Mouse (Mus musculus) embryonic fibroblast, embryonic 13.5 days (primary cell): ENCODE measurements around the gene Dcaf10. TPM values are rescaled to one million over a fixed set of nuclear protein-coding genes. Genes with fewer than 3 reads are reported as not detected.

Source experiments
- H3K27ac ChIP-seq: 2 replicates; pipeline ENCODE4 v1.5.1; 2012; ENCODE audit warnings: low read length, control low read depth, inconsistent platforms; ENCODE audit not compliant: insufficient read depth
- H3K4me1 ChIP-seq: 2 replicates; pipeline ENCODE4 v1.6.1; 2011; ENCODE audit warnings: low read length; ENCODE audit not compliant: control insufficient read depth, insufficient read depth
- H3K4me3 ChIP-seq: 2 replicates; pipeline ENCODE4 v1.5.1; 2011; ENCODE audit warnings: mild to moderate bottlenecking, control low read depth, low read length; ENCODE audit not compliant: insufficient read depth
- CTCF ChIP-seq: IDR thresholded peaks from 2 replicates; pipeline ENCODE4 v1.5.1; 2011; ENCODE audit warnings: mild to moderate bottlenecking, control low read depth, low read length, moderate library complexity, borderline replicate concordance; ENCODE audit not compliant: insufficient read depth
- POLR2A ChIP-seq: IDR thresholded peaks from 2 replicates; pipeline ENCODE4 v1.6.1; 2011; ENCODE audit warnings: low read depth, mild to moderate bottlenecking, control low read depth, low read length, moderate library complexity
- polyA plus RNA-seq: library from polyadenylated mRNA; stranded (reverse); fragments of >200 nt; gene quantifications from 2 replicates; pipeline ENCODE4 v1.2.4, GENCODE M21; 2011; ENCODE audit warnings: low read depth; ENCODE audit not compliant: missing spikeins, insufficient read length

Dcaf10 gene
- polyA plus RNA-seq: 24.4 and 26.3 TPM in 2 replicates

DNA sequence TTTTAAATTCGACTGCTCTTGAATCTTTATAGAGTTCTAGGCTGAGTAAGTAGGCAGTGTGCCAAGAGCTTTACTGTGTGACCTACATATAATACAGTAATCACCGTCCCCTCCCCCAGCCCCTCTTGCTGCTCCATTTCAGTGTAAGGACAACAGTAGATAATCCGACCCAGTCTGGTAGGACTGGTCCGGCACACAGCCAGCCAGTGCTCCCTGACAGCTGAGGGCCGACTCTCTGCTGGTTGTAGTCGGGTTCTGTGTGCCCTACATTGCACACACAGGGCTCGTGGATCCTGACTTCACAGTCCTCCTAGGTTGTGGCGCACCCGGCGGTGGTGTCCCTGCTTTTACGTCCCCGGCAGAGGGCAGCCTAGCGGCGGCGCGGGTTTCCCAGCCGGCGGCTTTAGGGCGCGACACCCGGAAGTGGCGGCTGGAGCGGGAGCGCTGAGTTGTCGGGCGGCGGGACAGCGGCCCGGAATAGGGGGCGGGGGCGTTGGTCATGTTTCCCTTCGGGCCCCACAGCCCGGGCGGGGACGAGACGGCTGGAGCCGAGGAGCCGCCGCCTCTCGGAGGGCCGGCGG, at the start of gene Dcaf10:
TSS of gene Dcaf10 (plus strand) at position 433 of the 581 bp plus-strand sequence.
- H3K4me1 ChIP-seq: no peaks in the 10 kb centered on the region
- H3K27ac ChIP-seq: peak within 1 kb of the TSS; percentile 76
- TF ChIP-seq CTCF (no peak), POLR2A (peak; percentile 85)
- peak within 1 kb of the TSS; percentile 71 for H3K4me3 ChIP-seq

DNA sequence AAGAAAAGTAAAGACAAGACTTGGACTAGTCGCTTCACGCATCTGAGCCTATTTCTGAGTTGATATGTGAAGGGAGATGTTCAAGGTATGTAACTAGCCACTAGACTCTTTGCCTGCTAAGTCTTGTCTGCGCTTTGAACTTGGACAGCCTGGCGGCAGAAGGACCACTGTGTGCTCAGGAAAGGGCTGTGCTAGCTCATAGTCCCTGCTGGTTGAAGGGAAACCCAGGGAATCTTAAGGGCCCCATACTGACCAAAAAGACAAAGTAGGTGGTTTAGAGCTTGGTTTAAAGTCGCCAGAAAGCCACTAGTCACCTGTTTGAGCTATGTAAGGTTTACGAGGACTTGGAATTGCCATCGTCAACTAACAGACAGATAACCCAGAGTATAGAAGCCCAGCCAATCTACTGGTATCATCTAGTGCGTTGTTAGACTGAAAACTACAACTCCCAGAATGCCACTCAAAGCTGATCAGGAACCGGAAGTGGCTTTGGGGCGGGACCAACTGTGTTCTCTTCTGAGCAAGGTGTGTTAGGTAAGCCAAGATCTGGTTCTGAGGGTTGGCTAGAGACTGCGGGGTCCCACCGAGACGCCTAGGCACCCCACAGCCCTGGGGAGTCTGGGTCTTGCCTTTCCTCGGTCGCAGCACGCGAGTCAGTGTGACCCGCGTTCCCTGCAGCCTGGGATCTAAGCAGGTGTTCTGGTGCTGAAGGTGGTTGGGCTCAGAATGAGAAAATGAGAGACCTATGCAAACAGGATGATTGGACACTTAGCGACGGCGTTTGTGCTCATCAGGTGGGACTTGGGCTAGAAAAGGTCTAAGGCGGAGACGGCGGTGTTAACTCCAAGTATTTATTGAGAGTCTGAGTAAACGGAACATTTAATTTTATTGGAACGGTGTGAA, 45.0 kb upstream of the Dcaf10 start, which contains the start of gene Trmt10b:
TSS of gene Trmt10b (plus strand) at position 466 of the 903 bp plus-strand sequence.
- TF ChIP-seq POLR2A: peak; percentile 63
- TF ChIP-seq CTCF: no peak

DNA sequence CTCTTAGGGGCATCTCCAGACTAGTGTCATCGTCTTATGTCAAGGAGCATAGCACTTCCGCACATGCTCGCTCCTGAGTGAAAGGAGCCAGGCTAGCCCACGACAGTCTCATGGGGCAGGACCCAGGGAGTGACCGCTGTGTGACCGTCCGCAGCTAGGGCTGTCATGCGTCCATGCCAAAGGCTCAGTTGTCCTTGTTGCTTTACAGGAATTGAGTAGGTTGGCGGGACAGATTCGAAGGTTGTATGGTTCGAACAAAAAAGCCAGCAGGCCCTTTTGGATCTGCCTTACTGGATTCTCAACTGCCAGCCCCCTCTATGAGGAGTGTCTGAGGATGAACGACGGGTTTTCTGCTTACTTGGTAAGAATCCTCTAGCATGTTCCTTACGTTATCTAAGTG, 36.4 kb upstream of the Dcaf10 start:
- TF ChIP-seq CTCF (no peak), POLR2A (no peak)
- no peak overlapping the region for H3K4me3 ChIP-seq
- no peak overlapping the region for H3K27ac ChIP-seq
- H3K4me1 ChIP-seq: no peaks in the 10 kb centered on the region

More for the DNA sequence above, 45.0 kb upstream of the Dcaf10 start, which contains the start of gene Trmt10b:
- no peak within 1 kb of the TSS for H3K27ac ChIP-seq
- H3K4me3 ChIP-seq: peak within 1 kb of the TSS; percentile 91
- H3K4me1 ChIP-seq: no peaks in the 10 kb centered on the region

GRCm38 (mm10) chr4:45308046-45308445, 33.9 kb upstream of the Dcaf10 start:
- Histone ChIP-seq H3K27ac (no peak overlapping the region), H3K4me1 (no peaks in the 10 kb centered on the region)
- TF ChIP-seq CTCF: peak; percentile 52; the same call in 1 of the 2 replicates
- no peak for TF ChIP-seq POLR2A

GRCm38 (mm10) chr4:45308606-45309005, 33.3 kb upstream of the Dcaf10 start:
- Histone ChIP-seq H3K27ac (no peak overlapping the region), H3K4me1 (no peaks in the 10 kb centered on the region), H3K4me3 (no peak overlapping the region)
- TF ChIP-seq POLR2A: no peak
- no peak for TF ChIP-seq CTCF

More at GRCm38 (mm10) chr4:45308046-45308445, 33.9 kb upstream of the Dcaf10 start:
- no peak overlapping the region for H3K4me3 ChIP-seq

DNA sequence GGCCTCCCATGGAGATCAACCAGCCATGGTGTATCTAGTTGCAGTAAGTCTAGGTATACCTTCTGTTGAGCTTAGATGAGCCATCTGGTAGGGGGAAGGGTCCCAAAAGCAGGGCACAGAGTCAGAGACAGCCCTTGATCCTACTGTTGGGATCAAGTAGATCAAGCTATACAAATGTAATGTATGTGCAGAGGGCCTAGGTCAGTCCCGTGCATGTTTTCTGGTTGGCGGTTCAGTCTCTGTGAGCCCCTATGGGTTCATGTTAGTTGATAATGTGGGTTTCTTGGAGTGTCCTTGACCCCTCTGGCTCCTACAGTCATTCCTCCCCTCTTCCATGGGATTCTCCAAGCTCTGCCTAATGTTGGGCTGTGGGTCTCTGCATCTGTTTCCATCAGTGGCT, 30.8 kb upstream of the Dcaf10 start:
- H3K27ac ChIP-seq: no peak overlapping the region
- no peaks in the 10 kb centered on the region for H3K4me1 ChIP-seq
- no peak overlapping the region for H3K4me3 ChIP-seq
- no peak for TF ChIP-seq CTCF
- no peak for TF ChIP-seq POLR2A

DNA sequence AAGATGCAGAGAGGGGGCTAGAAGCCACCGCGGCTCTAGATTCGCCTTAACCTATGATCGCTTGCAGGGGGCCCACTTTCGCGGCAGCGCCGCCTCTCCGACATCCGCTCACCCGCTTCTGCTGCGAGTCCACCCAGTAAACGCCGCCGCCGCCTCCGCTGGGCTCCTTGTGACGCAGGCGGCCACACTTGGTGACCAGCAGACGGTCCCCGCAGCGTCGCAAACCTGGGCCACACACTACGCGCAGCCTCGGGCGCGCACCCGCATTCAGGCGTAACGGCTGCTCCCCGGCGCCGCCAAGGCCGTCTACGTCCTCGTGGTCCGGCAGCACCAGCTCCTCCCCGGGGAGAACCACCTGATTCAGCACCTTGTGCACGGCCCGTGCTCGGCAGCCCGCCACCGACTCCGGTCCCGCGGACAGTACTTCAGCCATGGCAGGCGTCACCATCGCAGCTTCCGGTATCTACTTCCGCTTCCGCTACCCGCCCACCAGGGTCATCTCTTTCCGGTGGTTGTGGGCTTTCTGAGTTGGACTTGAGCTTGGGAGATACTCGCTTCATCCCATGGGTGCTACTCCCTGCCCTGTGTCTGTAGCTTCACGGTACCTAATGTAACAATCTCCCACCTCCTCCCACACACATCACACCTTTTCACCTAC, 21.6 kb upstream of the Dcaf10 start:
- TF ChIP-seq POLR2A (peak; percentile 79), CTCF (no peak)
- H3K4me1 ChIP-seq: no peaks in the 10 kb centered on the region; the same call in 1 of the 2 replicates
- peak overlapping the region; percentile 93 for H3K4me3 ChIP-seq
- no peak overlapping the region for H3K27ac ChIP-seq

DNA sequence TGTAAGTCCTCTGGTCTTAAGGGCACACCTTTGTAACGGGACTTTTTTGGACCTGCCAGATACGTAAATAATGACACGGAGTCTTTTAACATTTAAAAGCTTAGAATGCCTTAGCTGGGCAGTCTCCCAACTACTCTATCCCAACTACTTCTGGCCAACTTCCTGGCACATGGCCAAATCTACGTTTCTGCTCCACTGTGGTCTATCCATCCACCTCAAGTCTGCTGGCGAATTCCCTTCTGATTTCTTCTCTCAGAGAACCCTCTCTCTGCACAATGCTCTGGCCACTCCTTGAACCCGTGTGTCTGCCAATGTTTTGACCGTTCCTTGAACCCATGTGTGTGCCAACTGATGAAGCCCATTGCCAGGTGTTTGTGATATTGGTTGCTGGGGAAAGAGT, 10.8 kb upstream of the Dcaf10 start:
- Histone ChIP-seq H3K4me1 (no peaks in the 10 kb centered on the region), H3K27ac (no peak overlapping the region), H3K4me3 (no peak overlapping the region)
- no peak for TF ChIP-seq CTCF
- no peak for TF ChIP-seq POLR2A

DNA sequence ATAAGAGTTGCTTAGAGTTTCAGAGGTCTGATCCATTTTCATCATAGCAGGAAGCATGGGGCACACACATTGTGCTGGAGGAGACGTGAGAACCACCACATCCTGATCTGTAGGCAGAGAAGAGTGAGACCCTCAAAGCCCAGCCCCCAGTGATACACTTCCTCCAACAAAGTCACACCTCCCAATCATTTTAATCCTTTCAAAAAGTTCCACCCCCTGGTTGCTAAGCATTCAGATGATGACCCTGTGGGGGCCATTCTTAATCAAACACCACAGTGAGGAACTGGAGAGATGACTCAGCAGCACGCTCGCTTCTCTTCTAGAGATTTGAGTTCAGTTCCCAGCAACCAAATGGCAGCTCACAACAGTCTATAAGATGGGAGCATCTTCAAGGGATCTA, 9.4 kb upstream of the Dcaf10 start:
- Histone ChIP-seq H3K4me3 (no peak overlapping the region), H3K27ac (no peak overlapping the region), H3K4me1 (no peaks in the 10 kb centered on the region)
- TF ChIP-seq CTCF (no peak), POLR2A (no peak)

DNA sequence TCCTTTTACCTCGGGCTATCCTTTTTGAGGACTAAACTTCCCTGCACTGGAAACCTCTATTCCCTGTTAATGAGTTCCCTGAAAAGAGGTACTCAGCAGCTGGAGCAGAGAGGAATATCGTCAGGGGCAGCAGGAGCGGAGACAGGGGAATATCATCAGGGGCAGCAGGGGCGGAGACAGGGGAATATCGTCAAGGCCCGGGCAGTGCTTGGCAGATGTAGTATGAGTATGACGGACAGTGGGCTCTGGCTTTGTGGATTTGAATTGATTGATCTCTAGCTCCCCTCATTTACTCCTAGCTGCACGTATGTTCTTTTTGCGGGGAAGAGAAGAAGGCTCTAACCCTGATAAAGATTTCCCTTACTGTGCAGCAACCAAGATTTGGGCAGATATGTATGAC, 675 bp upstream of the Dcaf10 start:
- peak overlapping the region; percentile 28 for H3K4me3 ChIP-seq
- peak overlapping the region; percentile 69; the same call in 1 of the 2 replicates for H3K27ac ChIP-seq
- TF ChIP-seq CTCF: no peak
- TF ChIP-seq POLR2A: no peak
- no peaks in the 10 kb centered on the region for H3K4me1 ChIP-seq
